Mouse (Mus musculus): Measurements from ENCODE around the gene Tnfrsf14. TPM values are rescaled to one million over a fixed set of nuclear protein-coding genes. Genes with fewer than 3 reads are reported as not detected.

Tnfrsf14 gene
- total and polyA plus RNA-seq, 3 experiments: 8.2 to 13.4 TPM; not detected in 1

DNA sequence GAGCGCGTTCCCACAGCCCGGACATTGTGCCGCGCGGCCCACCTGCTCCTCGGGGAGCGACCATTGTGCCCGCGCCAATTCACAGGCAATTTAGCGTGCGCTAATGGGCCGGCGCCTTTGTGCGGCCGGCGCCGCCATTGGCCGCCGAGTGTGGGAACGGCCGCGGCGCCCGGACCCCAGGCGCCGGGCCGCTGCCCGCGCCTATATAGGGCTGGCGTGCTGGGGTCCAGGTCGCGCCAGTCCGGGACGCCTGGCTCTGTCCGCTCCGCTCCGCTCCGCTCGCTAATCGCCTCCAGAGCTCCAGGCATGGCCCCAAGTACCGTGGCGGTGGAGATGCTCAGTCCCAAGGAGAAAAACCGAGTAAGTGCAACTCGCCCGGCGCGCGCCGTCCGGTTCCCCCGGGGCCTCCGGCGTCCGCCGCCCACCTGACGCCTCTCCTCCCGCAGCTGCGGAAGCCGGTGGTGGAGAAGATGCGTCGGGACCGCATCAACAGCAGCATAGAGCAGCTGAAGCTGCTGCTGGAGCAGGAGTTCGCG, 32.4 kb upstream of the Tnfrsf14 start, which contains the start of gene Hes5:
TSS of gene Hes5 (plus strand) at position 234 of the 536 bp plus-strand sequence.
- TF ChIP-seq JUND (IDR thresholded peaks at IDR 0.05; ENCODE audit: low read depth, low read length) (no peak), GABPA (IDR thresholded peaks at IDR 0.05; ENCODE audit: low read depth, low read length) (no peak)
- H3K9ac ChIP-seq (ENCODE audit: control insufficient read depth, low read depth, low read length, poor library complexity, severe bottlenecking): no peak within 1 kb of the TSS
- H3K27ac ChIP-seq (ENCODE audit: control insufficient read depth, low read depth, low read length): no peak within 1 kb of the TSS

DNA sequence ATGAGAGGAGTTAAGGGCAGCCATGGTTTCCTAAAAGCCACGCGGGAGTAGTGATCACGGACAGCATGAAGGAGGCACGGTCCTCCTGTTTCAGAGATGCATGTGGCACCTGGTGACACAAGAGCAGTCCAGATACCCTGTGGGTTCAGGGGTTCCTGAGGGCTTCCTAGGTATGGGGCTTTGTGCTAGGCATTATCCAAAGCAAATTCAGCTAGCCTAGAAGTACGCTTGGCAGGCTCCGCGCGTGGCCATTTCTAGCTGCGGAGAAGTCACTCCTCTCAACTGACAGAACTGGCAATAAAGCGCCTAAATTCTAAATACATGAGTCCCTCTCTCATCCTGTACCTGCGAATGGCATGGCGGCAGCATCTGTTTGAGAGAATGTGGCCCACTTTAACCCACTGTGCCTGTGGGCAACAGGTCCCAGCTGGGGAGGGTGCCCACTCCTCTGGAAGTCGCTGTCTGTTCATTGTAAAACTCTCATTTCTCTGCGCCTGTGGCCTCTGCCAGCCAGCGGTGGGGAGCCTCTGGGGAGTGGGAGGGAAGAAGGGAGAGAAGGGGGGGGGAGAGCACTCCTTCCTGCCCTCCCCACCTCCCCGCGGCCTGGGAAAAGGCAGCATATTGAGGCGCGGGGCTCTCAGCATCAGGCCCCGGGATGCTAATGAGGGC, 31.8 kb upstream of the Tnfrsf14 start:
- no peak for TF ChIP-seq HCFC1 (IDR thresholded peaks at IDR 0.05; ENCODE audit: low read depth, low read length)
- Histone ChIP-seq H3K4me1 (ENCODE audit: control insufficient read depth in 1 of 2, insufficient read depth in 2 of 2, low read length in 2 of 2) (peaks cover 0 to 1% of the 10 kb centered on the region in 2 experiments; a peak in 3 of 4 replicates), H3K27ac (ENCODE audit: control insufficient read depth, low read depth, low read length) (no peak overlapping the region), H3K36me3 (ENCODE audit: control insufficient read depth in 1 of 2, insufficient read depth in 2 of 2, low read length in 2 of 2) (peaks cover 0 to 2% of the 10 kb centered on the region in 2 experiments; a peak in 2 of 4 replicates), H3K27me3 (ENCODE audit: control insufficient read depth in 1 of 2, insufficient read depth in 2 of 2, low read length in 2 of 2) (peaks cover 0 to 11% of the 10 kb centered on the region in 2 experiments; a peak in 1 of 4 replicates), H3K79me2 (ENCODE audit: control insufficient read depth, insufficient read depth, low read length, poor library complexity) (peaks cover 10% of the 10 kb centered on the region), H3K9ac (ENCODE audit: control insufficient read depth, low read depth, low read length, poor library complexity, severe bottlenecking) (no peak overlapping the region), H3K9me3 (replicated peaks; ENCODE audit: insufficient read depth, low read length) (no peaks in the 10 kb centered on the region), H3K4me3 (ENCODE audit: control insufficient read depth in 1 of 2, insufficient read depth in 1 of 2, low read depth in 2 of 2, low read length in 2 of 2) (no peak overlapping the region)
- no peak for DNase-seq (ENCODE audit: low read depth, low spot score)

More for the DNA sequence above, 32.4 kb upstream of the Tnfrsf14 start, which contains the start of gene Hes5:
- Histone ChIP-seq H3K4me1 (ENCODE audit: control insufficient read depth in 1 of 2, insufficient read depth in 2 of 2, low read length in 2 of 2) (peaks cover 0 to 7% of the 10 kb centered on the region in 2 experiments; a peak in 3 of 4 replicates), H3K36me3 (ENCODE audit: control insufficient read depth in 1 of 2, insufficient read depth in 2 of 2, low read length in 2 of 2) (peaks cover under 1 to 8% of the 10 kb centered on the region in 2 experiments), H3K79me2 (ENCODE audit: control insufficient read depth, insufficient read depth, low read length, poor library complexity) (peaks cover 16% of the 10 kb centered on the region), H3K4me3 (ENCODE audit: control insufficient read depth in 1 of 2, insufficient read depth in 1 of 2, low read depth in 2 of 2, low read length in 2 of 2) (no peak within 1 kb of the TSS), H3K9me3 (replicated peaks; ENCODE audit: insufficient read depth, low read length) (no peaks in the 10 kb centered on the region), H3K27me3 (ENCODE audit: control insufficient read depth in 1 of 2, insufficient read depth in 2 of 2, low read length in 2 of 2) (peaks cover 0 to 9% of the 10 kb centered on the region in 2 experiments; a peak in 1 of 4 replicates)
- no peak for DNase-seq (ENCODE audit: low read depth, low spot score)

DNA sequence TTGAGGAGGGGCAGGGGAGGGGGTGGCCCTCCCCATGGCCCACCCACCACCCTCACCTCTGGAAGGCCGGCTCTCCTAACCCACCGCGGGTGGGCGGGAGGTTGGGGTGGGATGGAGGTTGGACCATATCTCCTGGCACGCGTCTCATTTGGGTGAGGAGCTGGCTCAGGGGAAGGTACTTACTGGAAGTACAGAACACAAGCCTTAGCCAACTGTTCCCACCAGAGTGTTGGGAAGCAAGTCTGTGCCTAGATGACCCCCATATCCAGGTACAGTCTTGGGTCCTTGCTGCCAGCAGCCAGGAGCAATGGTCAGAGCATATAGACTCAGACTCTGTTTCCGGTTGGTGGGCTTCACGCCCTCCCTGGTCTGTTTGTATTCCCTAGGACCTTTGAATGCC, 30.3 kb upstream of the Tnfrsf14 start:
- DNase-seq (ENCODE audit: low read depth, low spot score): no peak
- no peaks in the 10 kb centered on the region for H3K79me2 ChIP-seq (ENCODE audit: control insufficient read depth, insufficient read depth, low read length, poor library complexity)
- no peaks in the 10 kb centered on the region; a peak in 1 of 4 replicates for H3K4me1 ChIP-seq (ENCODE audit: control insufficient read depth in 1 of 2, insufficient read depth in 2 of 2, low read length in 2 of 2)
- H3K9ac ChIP-seq (ENCODE audit: control insufficient read depth, low read depth, low read length, poor library complexity, severe bottlenecking): no peak overlapping the region
- peaks cover 0 to 11% of the 10 kb centered on the region in 2 experiments; a peak in 2 of 4 replicates for H3K27me3 ChIP-seq (ENCODE audit: control insufficient read depth in 1 of 2, insufficient read depth in 2 of 2, low read length in 2 of 2)
- H3K4me3 ChIP-seq (ENCODE audit: control insufficient read depth in 1 of 2, insufficient read depth in 1 of 2, low read depth in 2 of 2, low read length in 2 of 2): no peak overlapping the region
- H3K36me3 ChIP-seq (ENCODE audit: control insufficient read depth in 1 of 2, insufficient read depth in 2 of 2, low read length in 2 of 2): no peaks in the 10 kb centered on the region
- H3K27ac ChIP-seq (ENCODE audit: control insufficient read depth, low read depth, low read length): no peak overlapping the region
- H3K9me3 ChIP-seq (replicated peaks; ENCODE audit: insufficient read depth, low read length): no peaks in the 10 kb centered on the region
- no peak for TF ChIP-seq MAFK (IDR thresholded peaks at IDR 0.05; ENCODE audit: borderline replicate concordance, low read depth, low read length)
- no peak for TF ChIP-seq USF2 (IDR thresholded peaks at IDR 0.05; ENCODE audit: borderline replicate concordance in 1 of 2, insufficient read depth in 1 of 2, low read depth in 1 of 2, low read length in 2 of 2)
- TF ChIP-seq CHD2 (IDR thresholded peaks at IDR 0.05; ENCODE audit: low read length): no peak
- no peak for TF ChIP-seq ZMIZ1 (IDR thresholded peaks at IDR 0.05; ENCODE audit: low read depth, low read length)
- no peak for TF ChIP-seq MXI1 (IDR thresholded peaks at IDR 0.05; ENCODE audit: low read depth, low read length)
- no peak for TF ChIP-seq CTCF (IDR thresholded peaks at IDR 0.05 in 2 of 3, conservative IDR thresholded peaks at IDR 0.05 in 1 of 3; ENCODE audit: control insufficient read depth in 1 of 3, insufficient read depth in 1 of 3, low read depth in 2 of 3, low read length in 3 of 3, poor library complexity in 1 of 3, severe bottlenecking in 1 of 3)
- no peak for TF ChIP-seq CHD1 (IDR thresholded peaks at IDR 0.05; ENCODE audit: low read depth, low read length)
- no peak for TF ChIP-seq MYC (IDR thresholded peaks at IDR 0.05; ENCODE audit: low read depth, low read length)
- TF ChIP-seq EP300 (IDR thresholded peaks at IDR 0.05; ENCODE audit: low read depth in 1 of 2, low read length in 2 of 2): no peak
- TF ChIP-seq ZNF384 (IDR thresholded peaks at IDR 0.05; ENCODE audit: low read depth, low read length): no peak
- no peak for TF ChIP-seq TBP (IDR thresholded peaks at IDR 0.05; ENCODE audit: low read depth, low read length)
- TF ChIP-seq MEF2A (IDR thresholded peaks at IDR 0.05; ENCODE audit: extremely low read depth, insufficient replicate concordance, low read depth, low read length, poor library complexity, severe bottlenecking): no peak
- no peak for TF ChIP-seq SMC3 (IDR thresholded peaks at IDR 0.05; ENCODE audit: low read depth, low read length)

All from MEL (cell line).